Mouse (Mus musculus): ENCODE results near the gene Adcy1. TPM values are rescaled to one million over a fixed set of nuclear protein-coding genes. Genes with fewer than 3 reads are reported as not detected.

Adcy1 gene
- polyA plus RNA-seq, 2 experiments, result 1.8 to 3.1 TPM

DNA sequence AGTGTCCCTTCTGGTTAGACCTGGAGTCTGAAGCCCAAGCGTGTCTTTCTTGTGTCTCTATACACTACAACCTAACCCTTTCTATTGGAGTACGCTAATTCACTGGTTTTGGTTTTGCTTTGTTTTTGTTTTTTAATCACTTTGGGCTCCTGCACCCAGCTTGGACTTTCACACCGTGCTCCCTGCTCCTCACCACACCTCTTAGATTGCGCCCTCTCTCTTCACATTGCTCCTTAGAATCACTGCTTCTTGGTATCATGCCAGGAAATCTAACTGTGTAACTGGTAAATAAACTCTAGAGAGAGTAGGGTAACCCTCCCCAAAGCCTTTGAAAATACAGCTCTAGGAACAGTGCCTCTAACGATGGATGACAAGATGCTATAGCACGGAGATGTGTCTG is 94.9 kb downstream of the Adcy1 start:
- no peak for ATAC-seq (ENCODE audit: low FRiP score, low read depth)
- H3K4me1 ChIP-seq (ENCODE audit: control insufficient read depth, insufficient read depth, low read length), result peaks cover 15% of the 10 kb centered on the region
- no peak for DNase-seq (ENCODE audit: low spot score)
- H3K27me3 ChIP-seq (ENCODE audit: control insufficient read depth, insufficient read depth, low read length), result no peaks in the 10 kb centered on the region
- H3K4me2 ChIP-seq (replicated peaks; ENCODE audit: low read depth, low read length, severe bottlenecking), result no peak overlapping the region
- no peak overlapping the region for H3K9ac ChIP-seq (ENCODE audit: low read depth, low read length, severe bottlenecking)
- WGBS, result 84% methylated on average over 6 of the region's 6 CpGs
- no peak for TF ChIP-seq POLR2A (IDR thresholded peaks at IDR 0.05; ENCODE audit: borderline replicate concordance, extremely low read depth, insufficient read depth, insufficient read length)
- no peaks in the 10 kb centered on the region for H3K36me3 ChIP-seq (ENCODE audit: control insufficient read depth, insufficient read depth, low read length)
- no peak overlapping the region for H3K4me3 ChIP-seq (replicated peaks; ENCODE audit: low read length)
- H3K9me3 ChIP-seq (ENCODE audit: control insufficient read depth, low read length), result no peaks in the 10 kb centered on the region
- no peak overlapping the region for H3K27ac ChIP-seq (replicated peaks; ENCODE audit: low read depth, low read length)

DNA sequence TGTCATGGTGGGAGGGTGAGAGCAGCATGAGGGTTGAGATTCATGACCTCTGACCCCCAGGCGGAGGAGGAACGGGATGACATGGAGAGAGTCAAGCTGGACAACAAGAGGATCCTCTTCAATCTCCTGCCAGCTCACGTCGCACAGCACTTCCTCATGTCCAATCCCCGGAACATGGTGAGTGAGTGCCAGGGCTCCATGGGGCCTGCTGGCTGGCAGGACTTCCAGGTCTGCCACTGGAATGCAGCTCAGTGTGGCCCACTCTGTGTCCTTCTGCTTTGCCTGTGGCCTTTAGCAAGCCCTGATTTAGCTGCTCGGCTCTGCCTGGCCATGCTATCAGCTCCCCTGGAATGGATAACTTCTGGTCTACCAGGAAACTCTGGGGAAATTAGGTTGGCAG is 96.9 kb downstream of the Adcy1 start:
- Histone ChIP-seq H3K4me3 (replicated peaks; ENCODE audit: low read length) (no peak overlapping the region), H3K9ac (ENCODE audit: low read depth, low read length, severe bottlenecking) (no peak overlapping the region), H3K4me2 (replicated peaks; ENCODE audit: low read depth, low read length, severe bottlenecking) (no peak overlapping the region), H3K36me3 (ENCODE audit: control insufficient read depth, insufficient read depth, low read length) (no peaks in the 10 kb centered on the region), H3K4me1 (ENCODE audit: control insufficient read depth, insufficient read depth, low read length) (peaks cover 15% of the 10 kb centered on the region), H3K27ac (replicated peaks; ENCODE audit: low read depth, low read length) (peak overlapping the region; percentile 68), H3K9me3 (ENCODE audit: control insufficient read depth, low read length) (no peaks in the 10 kb centered on the region), H3K27me3 (ENCODE audit: control insufficient read depth, insufficient read depth, low read length) (no peaks in the 10 kb centered on the region)
- 81% methylated on average over 6 of the region's 6 CpGs for WGBS
- ATAC-seq (ENCODE audit: low FRiP score, low read depth), result no peak
- no peak for DNase-seq (ENCODE audit: low spot score)
- no peak for TF ChIP-seq POLR2A (IDR thresholded peaks at IDR 0.05; ENCODE audit: borderline replicate concordance, extremely low read depth, insufficient read depth, insufficient read length)

DNA sequence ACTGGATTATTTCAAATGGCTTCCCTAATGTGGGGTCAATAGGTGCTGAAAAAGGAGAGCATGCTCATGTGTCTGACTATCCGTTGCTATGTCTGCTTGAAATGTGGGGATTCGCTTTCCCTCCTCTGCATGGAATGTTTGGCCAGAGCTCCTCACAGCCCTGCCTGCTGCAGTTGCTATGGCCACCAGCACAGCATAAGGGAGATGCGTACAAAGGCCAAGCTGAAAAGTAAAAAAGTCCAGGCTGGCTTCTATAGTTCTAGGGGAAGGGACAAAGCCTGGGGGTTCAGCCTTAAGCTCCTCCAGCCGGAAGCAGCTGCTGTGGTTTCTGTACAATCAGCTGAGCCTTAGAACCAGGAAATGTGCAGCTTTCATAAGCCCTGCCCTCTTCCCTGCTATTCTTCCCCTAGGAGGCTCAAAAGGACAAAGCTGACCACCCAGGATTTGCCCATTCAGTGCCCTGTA is 97.4 kb downstream of the Adcy1 start:
- Histone ChIP-seq H3K9me3 (ENCODE audit: control insufficient read depth, low read length) (no peaks in the 10 kb centered on the region), H3K9ac (ENCODE audit: low read depth, low read length, severe bottlenecking) (no peak overlapping the region), H3K36me3 (ENCODE audit: control insufficient read depth, insufficient read depth, low read length) (no peaks in the 10 kb centered on the region), H3K27ac (replicated peaks; ENCODE audit: low read depth, low read length) (peak overlapping the region; percentile 48; the same call in 1 of the 2 replicates), H3K4me2 (replicated peaks; ENCODE audit: low read depth, low read length, severe bottlenecking) (no peak overlapping the region), H3K4me1 (ENCODE audit: control insufficient read depth, insufficient read depth, low read length) (peaks cover 15% of the 10 kb centered on the region), H3K27me3 (ENCODE audit: control insufficient read depth, insufficient read depth, low read length) (no peaks in the 10 kb centered on the region), H3K4me3 (replicated peaks; ENCODE audit: low read length) (no peak overlapping the region)
- peak; percentile 75 for ATAC-seq (ENCODE audit: low FRiP score, low read depth)
- no peak for TF ChIP-seq POLR2A (IDR thresholded peaks at IDR 0.05; ENCODE audit: borderline replicate concordance, extremely low read depth, insufficient read depth, insufficient read length)
- WGBS, result 73% methylated on average over 4 of the region's 4 CpGs
- peak; percentile 61 for DNase-seq (ENCODE audit: low spot score)

DNA sequence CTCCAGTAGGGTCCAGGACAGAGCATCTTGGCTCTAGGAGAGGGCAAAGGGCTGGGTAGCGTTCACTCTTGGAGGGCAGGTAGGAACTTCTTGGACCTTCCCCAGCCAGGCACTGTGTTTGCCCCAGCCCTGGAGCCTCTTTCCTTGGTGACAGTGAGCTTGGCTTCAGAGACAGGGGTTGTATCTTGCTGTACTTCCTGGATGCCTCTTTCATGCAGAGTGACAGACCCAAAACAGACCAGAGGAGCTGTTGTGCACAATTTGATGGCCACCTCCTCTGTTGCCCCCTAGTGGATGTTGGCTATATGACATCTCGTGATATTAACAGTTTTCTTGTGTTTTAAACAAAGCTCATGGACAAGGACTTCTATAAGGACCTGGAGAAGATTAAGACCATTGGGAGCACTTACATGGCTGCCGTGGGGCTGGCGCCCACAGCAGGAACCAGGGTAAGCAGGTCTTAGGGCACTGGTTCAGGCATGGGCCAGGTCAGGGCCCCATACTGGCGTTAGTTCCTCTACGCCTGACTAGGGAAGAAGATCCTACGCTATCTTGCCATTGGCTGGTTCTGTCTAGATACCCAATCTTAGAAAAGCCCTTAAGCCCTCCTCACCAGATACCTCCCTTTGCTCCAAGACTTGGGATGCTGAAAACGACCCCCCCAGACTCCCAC is 98.3 kb downstream of the Adcy1 start:
- H3K4me1 ChIP-seq (ENCODE audit: control insufficient read depth, insufficient read depth, low read length), result peaks cover 15% of the 10 kb centered on the region
- no peak overlapping the region for H3K27ac ChIP-seq (replicated peaks; ENCODE audit: low read depth, low read length)
- TF ChIP-seq POLR2A (IDR thresholded peaks at IDR 0.05; ENCODE audit: borderline replicate concordance, extremely low read depth, insufficient read depth, insufficient read length), result no peak
- ATAC-seq (ENCODE audit: low FRiP score, low read depth), result no peak
- H3K36me3 ChIP-seq (ENCODE audit: control insufficient read depth, insufficient read depth, low read length), result no peaks in the 10 kb centered on the region
- H3K4me2 ChIP-seq (replicated peaks; ENCODE audit: low read depth, low read length, severe bottlenecking), result no peak overlapping the region
- no peaks in the 10 kb centered on the region for H3K27me3 ChIP-seq (ENCODE audit: control insufficient read depth, insufficient read depth, low read length)
- no peak overlapping the region for H3K4me3 ChIP-seq (replicated peaks; ENCODE audit: low read length)
- H3K9me3 ChIP-seq (ENCODE audit: control insufficient read depth, low read length), result no peaks in the 10 kb centered on the region
- DNase-seq (ENCODE audit: low spot score), result no peak
- no peak overlapping the region for H3K9ac ChIP-seq (ENCODE audit: low read depth, low read length, severe bottlenecking)
- WGBS, result 78% methylated on average over 8 of the region's 8 CpGs

DNA sequence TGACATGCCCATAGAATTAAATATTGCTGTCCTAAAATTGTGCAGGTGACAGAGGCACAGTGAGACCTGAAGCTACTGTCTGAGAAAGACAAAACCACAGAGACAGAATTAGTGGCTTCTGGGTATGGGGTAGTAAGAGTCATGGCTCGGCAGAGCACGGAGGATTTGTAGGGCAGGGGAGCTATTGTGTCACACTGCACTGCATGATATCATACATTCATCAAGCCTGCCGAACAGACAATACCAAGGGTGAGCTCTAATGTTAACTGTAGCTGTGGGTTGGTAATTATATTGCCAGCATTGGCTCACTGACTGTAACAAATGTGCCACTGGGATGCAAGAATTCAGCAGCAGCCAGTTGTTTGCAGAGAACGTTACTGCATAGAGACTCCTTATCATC is 101.1 kb downstream of the Adcy1 start:
- H3K27ac ChIP-seq (replicated peaks; ENCODE audit: low read depth, low read length), result no peak overlapping the region
- 87% methylated on average over 4 of the region's 4 CpGs for WGBS

More for the DNA sequence above, 101.1 kb downstream of the Adcy1 start:
- ATAC-seq (ENCODE audit: low FRiP score, low read depth), result no peak
- no peak overlapping the region for H3K4me3 ChIP-seq (replicated peaks; ENCODE audit: low read length)
- no peak overlapping the region for H3K9ac ChIP-seq (ENCODE audit: low read depth, low read length, severe bottlenecking)
- H3K4me1 ChIP-seq (ENCODE audit: control insufficient read depth, insufficient read depth, low read length), result peaks cover 13% of the 10 kb centered on the region
- no peaks in the 10 kb centered on the region for H3K36me3 ChIP-seq (ENCODE audit: control insufficient read depth, insufficient read depth, low read length)
- no peaks in the 10 kb centered on the region for H3K9me3 ChIP-seq (ENCODE audit: control insufficient read depth, low read length)
- no peak for DNase-seq (ENCODE audit: low spot score)
- no peak overlapping the region for H3K4me2 ChIP-seq (replicated peaks; ENCODE audit: low read depth, low read length, severe bottlenecking)
- no peak for TF ChIP-seq POLR2A (IDR thresholded peaks at IDR 0.05; ENCODE audit: borderline replicate concordance, extremely low read depth, insufficient read depth, insufficient read length)
- H3K27me3 ChIP-seq (ENCODE audit: control insufficient read depth, insufficient read depth, low read length), result no peaks in the 10 kb centered on the region
